Mouse (Mus musculus) neutrophil, adult 65 days (primary cell): ENCODE measurements around the gene Gm28919. TPM values are rescaled to one million over a fixed set of nuclear protein-coding genes. Genes with fewer than 3 reads are reported as not detected.

Experiments
- total RNA-seq: library from RNA; stranded (reverse); gene quantifications from 2 replicates; pipeline ENCODE4 v1.2.4, GENCODE M21; 2023

Gm28919 gene
- total RNA-seq: not detected in 2 replicates

GRCm38 (mm10) chrY:6583246-6583645 is at the start of gene Gm28919:
TSS of gene Gm28919 (plus strand) at chrY:6583546.

Other genes with a start within 250 kb of the Gm28919 start
- gene Gm21719, start 99.3 kb downstream of the Gm28919 start, total RNA-seq: not detected in 2 replicates